Mouse (Mus musculus) kidney, adult 8-10 months (tissue): ENCODE data around the gene Rin3.

Source experiments
- DNase-seq, 2 experiments: peaks; one replicate each; pipeline ENCODE4 v3.0.0; 2022

The Rin3 gene

GRCm38 (mm10) chr12:102303867-102304266, 21.0 kb downstream of the Rin3 start:
- no peak for DNase-seq

GRCm38 (mm10) chr12:102305069-102305836, 22.4 kb downstream of the Rin3 start:
- DNase-seq = peak; percentile 72 to 76

GRCm38 (mm10) chr12:102308001-102308456, 25.2 kb downstream of the Rin3 start:
- peak in 1 of 2 experiments; percentile 62 for DNase-seq

- DNase-seq = peak in 1 of 2 experiments; percentile 45
Observed at GRCm38 (mm10) chr12:102308457-102309011, 25.7 kb downstream of the Rin3 start.

- DNase-seq = no peak
Observed at GRCm38 (mm10) chr12:102309099-102309799, 26.4 kb downstream of the Rin3 start.

GRCm38 (mm10) chr12:102309800-102310195, 26.9 kb downstream of the Rin3 start:
- no peak for DNase-seq

- DNase-seq = no peak
Observed at GRCm38 (mm10) chr12:102310261-102310660, 27.4 kb downstream of the Rin3 start.

- peak in 1 of 2 experiments; percentile 35 for DNase-seq
Observed at GRCm38 (mm10) chr12:102311454-102311853, 28.6 kb downstream of the Rin3 start.

- no peak for DNase-seq
Observed at GRCm38 (mm10) chr12:102319150-102319549, 36.3 kb downstream of the Rin3 start.

GRCm38 (mm10) chr12:102319899-102320298, 37.1 kb downstream of the Rin3 start:
- peak; percentile 32 to 55 for DNase-seq

GRCm38 (mm10) chr12:102320322-102320721, 37.5 kb downstream of the Rin3 start:
- DNase-seq = no peak

- no peak for DNase-seq
Observed at GRCm38 (mm10) chr12:102321064-102321728, 38.3 kb downstream of the Rin3 start.

- peak; percentile 22 to 30 for DNase-seq
Observed at GRCm38 (mm10) chr12:102321855-102322254, 39.0 kb downstream of the Rin3 start.

GRCm38 (mm10) chr12:102323392-102323791, 40.5 kb downstream of the Rin3 start:
- peak in 1 of 2 experiments; percentile 35 for DNase-seq

GRCm38 (mm10) chr12:102324156-102324885, 41.5 kb downstream of the Rin3 start:
- no peak for DNase-seq

- DNase-seq = no peak
Observed at GRCm38 (mm10) chr12:102324886-102325220, 42.0 kb downstream of the Rin3 start.

- DNase-seq = no peak
Observed at GRCm38 (mm10) chr12:102326753-102327340, 44.0 kb downstream of the Rin3 start.

GRCm38 (mm10) chr12:102327525-102327924, 44.7 kb downstream of the Rin3 start:
- DNase-seq = peak in 1 of 2 experiments; percentile 26

- DNase-seq = no peak
Observed at GRCm38 (mm10) chr12:102328090-102328489, 45.2 kb downstream of the Rin3 start.

GRCm38 (mm10) chr12:102330188-102330587, 47.3 kb downstream of the Rin3 start:
- DNase-seq = no peak

GRCm38 (mm10) chr12:102330731-102331130, 47.9 kb downstream of the Rin3 start:
- DNase-seq = no peak

GRCm38 (mm10) chr12:102333101-102333500, 50.3 kb downstream of the Rin3 start:
- DNase-seq = no peak
